Mouse (Mus musculus) forebrain, postnatal 0 days (tissue): ENCODE results near the gene Rab30. TPM values are rescaled to one million over a fixed set of nuclear protein-coding genes. Genes with fewer than 3 reads are reported as not detected.
A peak's percentile ranks its signal among the peaks of the same experiment; 100 is the strongest.

Source experiments
- ATAC-seq: fragments of 200-750 bp; cut with Nextera tagmentation; 2 replicates; pipeline ENCODE4 v1.8.0; 2017; ENCODE audit warnings: mild to moderate bottlenecking, moderate library complexity
- DNase-seq: peaks from one replicate; pipeline ENCODE4 v3.0.0-alpha.2; 2015
- H3K27ac ChIP-seq: fragments of 300-500 bp; sonication (generic); 2 replicates; pipeline ENCODE4 v1.5.1; 2014; ENCODE audit warnings: low read depth, mild to moderate bottlenecking, antibody characterized with exemption, low read length, moderate library complexity, mixed read lengths
- H3K27me3 ChIP-seq: fragments of 300-500 bp; sonication (generic); 2 replicates; pipeline ENCODE4 v1.6.1; 2014; ENCODE audit warnings: mild to moderate bottlenecking, low read length, mixed read lengths; ENCODE audit not compliant: insufficient read depth
- H3K36me3 ChIP-seq: fragments of 300-500 bp; sonication (generic); 2 replicates; pipeline ENCODE4 v1.6.1; 2014; ENCODE audit warnings: mild to moderate bottlenecking, moderate library complexity; ENCODE audit not compliant: insufficient read depth
- H3K4me1 ChIP-seq: fragments of 300-500 bp; sonication (generic); 2 replicates; pipeline ENCODE4 v1.6.1; 2014; ENCODE audit warnings: antibody characterized with exemption; ENCODE audit not compliant: insufficient read depth
- H3K4me2 ChIP-seq: fragments of 300-500 bp; sonication (generic); 2 replicates; pipeline ENCODE4 v1.6.1; 2014; ENCODE audit warnings: low read depth, mild to moderate bottlenecking, moderate library complexity
- H3K4me3 ChIP-seq: fragments of 300-500 bp; sonication (generic); 2 replicates; pipeline ENCODE4 v1.5.1; 2014; ENCODE audit warnings: low read depth, low read length, mixed read lengths
- H3K9ac ChIP-seq: fragments of 300-500 bp; sonication (generic); 2 replicates; pipeline ENCODE4 v1.6.1; 2014; ENCODE audit warnings: mild to moderate bottlenecking
- H3K9me3 ChIP-seq: fragments of 300-500 bp; sonication (generic); 2 replicates; pipeline ENCODE4 v1.6.1; 2016; ENCODE audit warnings: low read length
- CTCF ChIP-seq: sonication (generic); IDR thresholded peaks from 2 replicates; pipeline ENCODE4 v1.5.1; 2016; ENCODE audit warnings: antibody characterized with exemption, control low read depth, low read depth
- WGBS: fragments of 180-500 bp; shearing (Covaris S2); extraction: QIAGEN DNeasy Blood & Tissue Kit; methylation state at CpG from one replicate; pipeline ENCODE4 v1.1.7; 2014; 5-methylcytosine and 5-hydroxymethylcytosine counted together
- polyA plus RNA-seq: library from polyadenylated mRNA; unstranded; fragments of >200 nt; fragmentation: Nextera tagmentation; extraction: Ambion mirVana; gene quantifications from 2 replicates; pipeline ENCODE4 v1.2.1, GENCODE M21; 2015
- total RNA-seq: library from RNA; depleted of rRNA; stranded (reverse); fragments of >200 nt; gene quantifications from 2 replicates; pipeline ENCODE4 v1.2.3, GENCODE M21; 2014; rRNA removed

Gene Rab30
- total RNA-seq (25.3 and 36.1 TPM in 2 replicates), polyA plus RNA-seq (14.7 and 15.0 TPM in 2 replicates)

GRCm38 (mm10) chr7:92741152-92741860 is at the start of gene Rab30:
Rab30 (plus strand) TSS chr7:92741603.
- peak; percentile 100 for ATAC-seq
- peak; percentile 34 for TF ChIP-seq CTCF
- peak; percentile 96 for DNase-seq
- Histone ChIP-seq H3K9me3 (no peaks in the 10 kb centered on the region), H3K27me3 (no peaks in the 10 kb centered on the region), H3K27ac (peak within 1 kb of the TSS; percentile 98), H3K36me3 (peaks cover 4% of the 10 kb centered on the region; the same call in 1 of the 2 replicates), H3K4me2 (peak within 1 kb of the TSS; percentile 90), H3K4me3 (peak within 1 kb of the TSS; percentile 89), H3K4me1 (peaks cover 32% of the 10 kb centered on the region), H3K9ac (peak within 1 kb of the TSS; percentile 99)
- under 1% methylated on average over 38 of the region's 38 CpGs for WGBS

DNA sequence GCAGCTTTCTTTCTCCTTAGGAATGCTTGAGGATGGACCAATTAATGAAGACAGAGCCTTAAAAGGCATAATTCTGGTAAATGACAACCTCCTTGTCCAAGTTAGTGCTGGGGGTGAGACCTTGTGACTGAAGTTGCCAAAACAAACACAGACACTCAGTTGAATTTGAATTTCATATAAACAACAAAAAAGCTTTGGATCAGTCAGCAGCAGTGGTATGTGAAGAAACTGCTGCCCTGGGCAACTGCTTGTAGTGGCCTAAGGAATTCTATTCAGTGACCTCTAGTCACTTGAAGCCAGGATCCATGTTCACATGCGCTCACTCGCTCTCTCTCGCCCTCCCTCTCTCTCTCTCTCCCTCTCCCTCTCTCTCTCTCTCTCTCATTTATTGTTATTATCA is 45.0 kb upstream of the Rab30 start:
- H3K9ac ChIP-seq = no peak overlapping the region
- no peaks in the 10 kb centered on the region for H3K4me1 ChIP-seq
- ATAC-seq = 0 out of 2 replicates have a peak, but pooled peaks have one; percentile 34
- no peak for DNase-seq
- H3K4me2 ChIP-seq = no peak overlapping the region
- no peaks in the 10 kb centered on the region for H3K9me3 ChIP-seq
- H3K36me3 ChIP-seq = no peaks in the 10 kb centered on the region
- 77% methylated on average over 3 of the region's 3 CpGs for WGBS
- H3K27me3 ChIP-seq = no peaks in the 10 kb centered on the region
- no peak overlapping the region for H3K27ac ChIP-seq
- no peak overlapping the region for H3K4me3 ChIP-seq
- no peak for TF ChIP-seq CTCF

DNA sequence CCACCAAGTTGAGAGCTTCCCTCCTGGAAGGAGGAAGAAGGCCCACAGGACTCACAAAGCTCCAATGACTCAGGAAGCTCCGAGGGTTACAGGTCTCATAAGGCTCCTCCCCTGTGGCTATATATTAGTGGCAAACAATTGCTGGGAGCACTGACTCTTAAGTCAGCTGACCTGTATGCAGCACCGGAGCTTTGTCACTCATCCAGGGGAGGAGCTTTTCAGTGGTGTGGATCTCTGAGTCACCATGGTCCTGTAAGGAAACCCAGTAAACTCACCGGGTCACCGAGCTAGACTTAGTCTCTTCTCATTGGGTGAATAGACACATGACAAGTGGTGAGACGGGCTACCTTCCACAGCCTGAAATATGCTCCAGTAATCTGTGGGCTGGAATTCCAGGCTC is 42.6 kb upstream of the Rab30 start:
- no peak for ATAC-seq
- DNase-seq = no peak
- no peak for TF ChIP-seq CTCF
- Histone ChIP-seq H3K27ac (no peak overlapping the region), H3K27me3 (no peaks in the 10 kb centered on the region), H3K4me1 (no peaks in the 10 kb centered on the region), H3K36me3 (no peaks in the 10 kb centered on the region), H3K4me2 (no peak overlapping the region), H3K9me3 (no peaks in the 10 kb centered on the region), H3K9ac (no peak overlapping the region), H3K4me3 (no peak overlapping the region)
- 84% methylated on average over 5 of the region's 5 CpGs for WGBS

- Histone ChIP-seq H3K27ac (no peak overlapping the region), H3K4me2 (no peak overlapping the region), H3K4me1 (no peaks in the 10 kb centered on the region), H3K9ac (no peak overlapping the region), H3K27me3 (no peaks in the 10 kb centered on the region), H3K9me3 (no peaks in the 10 kb centered on the region), H3K4me3 (no peak overlapping the region), H3K36me3 (no peaks in the 10 kb centered on the region)
- WGBS = 78% methylated on average over 1 of the region's 1 CpGs
- ATAC-seq = no peak
- no peak for TF ChIP-seq CTCF
- no peak for DNase-seq
Observed at GRCm38 (mm10) chr7:92703661-92704060, 37.7 kb upstream of the Rab30 start.

GRCm38 (mm10) chr7:92705534-92705933 is 35.9 kb upstream of the Rab30 start:
- TF ChIP-seq CTCF = no peak
- no peaks in the 10 kb centered on the region for H3K27me3 ChIP-seq
- DNase-seq (no peak), ATAC-seq (no peak)
- H3K27ac ChIP-seq = no peak overlapping the region
- H3K9ac ChIP-seq = no peak overlapping the region
- no peaks in the 10 kb centered on the region for H3K4me1 ChIP-seq
- H3K9me3 ChIP-seq = no peaks in the 10 kb centered on the region
- 77% methylated on average over 2 of the region's 2 CpGs for WGBS
- no peaks in the 10 kb centered on the region for H3K36me3 ChIP-seq
- no peak overlapping the region for H3K4me2 ChIP-seq
- no peak overlapping the region for H3K4me3 ChIP-seq

DNA sequence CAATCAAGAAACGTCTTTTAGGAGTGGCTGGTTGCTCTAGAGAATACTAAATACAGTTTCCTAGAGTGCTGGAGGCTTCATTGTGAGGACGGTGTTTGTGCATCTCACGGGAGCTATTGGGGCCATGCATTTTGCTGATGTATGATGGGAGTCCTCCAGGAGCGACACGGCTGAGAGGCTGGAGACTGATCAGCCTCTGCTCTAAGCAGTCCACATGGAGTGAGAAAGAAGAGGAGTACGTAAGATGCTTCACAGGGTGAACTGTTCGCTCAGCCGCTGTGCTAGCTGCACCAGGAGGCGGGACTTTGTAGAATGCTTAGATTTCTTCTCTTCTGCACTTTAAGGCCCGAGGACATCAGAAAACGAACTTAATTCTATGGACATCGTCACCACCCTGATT is 34.7 kb upstream of the Rab30 start:
- ATAC-seq (no peak), DNase-seq (no peak)
- no peak overlapping the region for H3K4me2 ChIP-seq
- no peaks in the 10 kb centered on the region for H3K27me3 ChIP-seq
- no peak overlapping the region for H3K4me3 ChIP-seq
- no peaks in the 10 kb centered on the region for H3K4me1 ChIP-seq
- no peak for TF ChIP-seq CTCF
- H3K9me3 ChIP-seq = no peaks in the 10 kb centered on the region
- H3K36me3 ChIP-seq = no peaks in the 10 kb centered on the region
- WGBS = 63% methylated on average over 12 of the region's 12 CpGs
- no peak overlapping the region for H3K9ac ChIP-seq
- no peak overlapping the region for H3K27ac ChIP-seq

GRCm38 (mm10) chr7:92709573-92709972 is 31.8 kb upstream of the Rab30 start:
- H3K9me3 ChIP-seq = no peaks in the 10 kb centered on the region
- H3K27me3 ChIP-seq = no peaks in the 10 kb centered on the region
- H3K9ac ChIP-seq = no peak overlapping the region
- no peaks in the 10 kb centered on the region for H3K36me3 ChIP-seq
- no peaks in the 10 kb centered on the region for H3K4me1 ChIP-seq
- TF ChIP-seq CTCF = no peak
- DNase-seq (no peak), ATAC-seq (no peak)
- no peak overlapping the region for H3K4me2 ChIP-seq
- H3K27ac ChIP-seq = no peak overlapping the region
- 46% methylated on average over 2 of the region's 2 CpGs for WGBS
- no peak overlapping the region for H3K4me3 ChIP-seq
